Mouse (Mus musculus): ENCODE measurements around the gene Gpank1. TPM values are rescaled to one million over a fixed set of nuclear protein-coding genes. Genes with fewer than 3 reads are reported as not detected.

Gene Gpank1
- 8.6 TPM for polyA plus RNA-seq (2015; fragmentation: Illumina TruSeq; extraction: RNeasy Lipid Tissue Mini Kit (QIAGEN cat#74804); ENCODE audit: insufficient read depth, low read depth, low replicate concordance)

GRCm38 (mm10) chr17:35121143-35121799 lies at the start of gene Gpank1:
TSS of gene Gpank1 (plus strand) at chr17:35121455.

GRCm38 (mm10) chr17:35076507-35077176 lies 44.6 kb upstream of the Gpank1 start, which contains the start of gene Ly6g6e:
TSS of gene Ly6g6e (plus strand) at chr17:35076902.

GRCm38 (mm10) chr17:35077786-35078233 lies 43.4 kb upstream of the Gpank1 start, which contains the start of gene Ly6g6d:
TSS of gene Ly6g6d (minus strand) at chr17:35078065.

GRCm38 (mm10) chr17:35085208-35085865 lies 35.9 kb upstream of the Gpank1 start, which contains the start of gene Ly6g6f:
TSS of gene Ly6g6f (minus strand) at chr17:35085610.

GRCm38 (mm10) chr17:35088825-35089644 lies 32.2 kb upstream of the Gpank1 start, which contains the start of gene Abhd16a:
TSS of gene Abhd16a (plus strand) at chr17:35089263.

GRCm38 (mm10) chr17:35108097-35108496 lies 13.2 kb upstream of the Gpank1 start, which contains the start of gene Ly6g5c:
TSS of gene Ly6g5c (plus strand) at chr17:35108279.

GRCm38 (mm10) chr17:35115046-35116019 lies 5.9 kb upstream of the Gpank1 start, which contains the start of gene Ly6g5b:
TSS of gene Ly6g5b (minus strand) at chr17:35115428.

GRCm38 (mm10) chr17:35121871-35122303 lies 632 bp downstream of the Gpank1 start, which contains the start of gene Csnk2b:
TSS of gene Csnk2b (minus strand) at chr17:35122053.

GRCm38 (mm10) chr17:35126206-35126611 lies 5.0 kb downstream of the Gpank1 start, which contains the start of gene D17H6S53E:
TSS of gene D17H6S53E (plus strand) at chr17:35126373.

GRCm38 (mm10) chr17:35131500-35132173 lies 10.4 kb downstream of the Gpank1 start, which contains the start of gene Apom:
TSS of gene Apom (minus strand) at chr17:35132050.

GRCm38 (mm10) chr17:35134801-35135590 lies 13.7 kb downstream of the Gpank1 start, which contains the start of gene Bag6:
TSS of gene Bag6 (plus strand) at chr17:35135178.

GRCm38 (mm10) chr17:35164568-35165450 lies 43.6 kb downstream of the Gpank1 start, which contains the start of gene Prrc2a:
TSS of gene Prrc2a (minus strand) at chr17:35164897.

Other genes starting within 250 kb of the Gpank1 start
- 1.5 TPM for gene Zbtb12, start 242.0 kb upstream of the Gpank1 start, polyA plus RNA-seq (2015; fragmentation: Illumina TruSeq; extraction: RNeasy Lipid Tissue Mini Kit (QIAGEN cat#74804); ENCODE audit: insufficient read depth, low read depth, low replicate concordance)
- 4.5 TPM for gene Gm20547, start 239.4 kb upstream of the Gpank1 start, polyA plus RNA-seq (2015; fragmentation: Illumina TruSeq; extraction: RNeasy Lipid Tissue Mini Kit (QIAGEN cat#74804); ENCODE audit: insufficient read depth, low read depth, low replicate concordance)
- 22.8 TPM for gene C2, start 223.2 kb upstream of the Gpank1 start, polyA plus RNA-seq (2015; fragmentation: Illumina TruSeq; extraction: RNeasy Lipid Tissue Mini Kit (QIAGEN cat#74804); ENCODE audit: insufficient read depth, low read depth, low replicate concordance)
- gene Ehmt2, start 223.0 kb upstream of the Gpank1 start, polyA plus RNA-seq (2015; fragmentation: Illumina TruSeq; extraction: RNeasy Lipid Tissue Mini Kit (QIAGEN cat#74804); ENCODE audit: insufficient read depth, low read depth, low replicate concordance), result 43.2 TPM
- 1.4 TPM for gene Slc44a4, start 207.0 kb upstream of the Gpank1 start, polyA plus RNA-seq (2015; fragmentation: Illumina TruSeq; extraction: RNeasy Lipid Tissue Mini Kit (QIAGEN cat#74804); ENCODE audit: insufficient read depth, low read depth, low replicate concordance)
- gene Neu1, start 190.2 kb upstream of the Gpank1 start, polyA plus RNA-seq (2015; fragmentation: Illumina TruSeq; extraction: RNeasy Lipid Tissue Mini Kit (QIAGEN cat#74804); ENCODE audit: insufficient read depth, low read depth, low replicate concordance), result 10.7 TPM
- 8.4 TPM for gene Hspa1b, start 162.2 kb upstream of the Gpank1 start, polyA plus RNA-seq (2015; fragmentation: Illumina TruSeq; extraction: RNeasy Lipid Tissue Mini Kit (QIAGEN cat#74804); ENCODE audit: insufficient read depth, low read depth, low replicate concordance)
- not detected for gene Gm20481, start 151.5 kb upstream of the Gpank1 start, polyA plus RNA-seq (2015; fragmentation: Illumina TruSeq; extraction: RNeasy Lipid Tissue Mini Kit (QIAGEN cat#74804); ENCODE audit: insufficient read depth, low read depth, low replicate concordance)
- 4.7 TPM for gene Hspa1a, start 149.3 kb upstream of the Gpank1 start, polyA plus RNA-seq (2015; fragmentation: Illumina TruSeq; extraction: RNeasy Lipid Tissue Mini Kit (QIAGEN cat#74804); ENCODE audit: insufficient read depth, low read depth, low replicate concordance)
- not detected for gene Hspa1l, start 148.8 kb upstream of the Gpank1 start, polyA plus RNA-seq (2015; fragmentation: Illumina TruSeq; extraction: RNeasy Lipid Tissue Mini Kit (QIAGEN cat#74804); ENCODE audit: insufficient read depth, low read depth, low replicate concordance)
- gene Lsm2, start 139.6 kb upstream of the Gpank1 start, polyA plus RNA-seq (2015; fragmentation: Illumina TruSeq; extraction: RNeasy Lipid Tissue Mini Kit (QIAGEN cat#74804); ENCODE audit: insufficient read depth, low read depth, low replicate concordance), result 7.8 TPM
- gene Vars, start 120.5 kb upstream of the Gpank1 start, polyA plus RNA-seq (2015; fragmentation: Illumina TruSeq; extraction: RNeasy Lipid Tissue Mini Kit (QIAGEN cat#74804); ENCODE audit: insufficient read depth, low read depth, low replicate concordance), result 23.4 TPM
- 0.42 TPM for gene Vwa7, start 104.9 kb upstream of the Gpank1 start, polyA plus RNA-seq (2015; fragmentation: Illumina TruSeq; extraction: RNeasy Lipid Tissue Mini Kit (QIAGEN cat#74804); ENCODE audit: insufficient read depth, low read depth, low replicate concordance)
- 1.5 TPM for gene Sapcd1, start 93.4 kb upstream of the Gpank1 start, polyA plus RNA-seq (2015; fragmentation: Illumina TruSeq; extraction: RNeasy Lipid Tissue Mini Kit (QIAGEN cat#74804); ENCODE audit: insufficient read depth, low read depth, low replicate concordance)
- gene Msh5, start 74.7 kb upstream of the Gpank1 start, polyA plus RNA-seq (2015; fragmentation: Illumina TruSeq; extraction: RNeasy Lipid Tissue Mini Kit (QIAGEN cat#74804); ENCODE audit: insufficient read depth, low read depth, low replicate concordance), result 1.8 TPM
- 36.2 TPM for gene Clic1, start 71.5 kb upstream of the Gpank1 start, polyA plus RNA-seq (2015; fragmentation: Illumina TruSeq; extraction: RNeasy Lipid Tissue Mini Kit (QIAGEN cat#74804); ENCODE audit: insufficient read depth, low read depth, low replicate concordance)
- 19.5 TPM for gene Ddah2, start 62.4 kb upstream of the Gpank1 start, polyA plus RNA-seq (2015; fragmentation: Illumina TruSeq; extraction: RNeasy Lipid Tissue Mini Kit (QIAGEN cat#74804); ENCODE audit: insufficient read depth, low read depth, low replicate concordance)
- not detected for gene Ly6g6c, start 56.1 kb upstream of the Gpank1 start, polyA plus RNA-seq (2015; fragmentation: Illumina TruSeq; extraction: RNeasy Lipid Tissue Mini Kit (QIAGEN cat#74804); ENCODE audit: insufficient read depth, low read depth, low replicate concordance)
- gene Mpig6b, start 55.3 kb upstream of the Gpank1 start, polyA plus RNA-seq (2015; fragmentation: Illumina TruSeq; extraction: RNeasy Lipid Tissue Mini Kit (QIAGEN cat#74804); ENCODE audit: insufficient read depth, low read depth, low replicate concordance), result not detected
- not detected for gene Ly6g6e, start 44.6 kb upstream of the Gpank1 start, polyA plus RNA-seq (2015; fragmentation: Illumina TruSeq; extraction: RNeasy Lipid Tissue Mini Kit (QIAGEN cat#74804); ENCODE audit: insufficient read depth, low read depth, low replicate concordance)
- not detected for gene Ly6g6d, start 43.4 kb upstream of the Gpank1 start, polyA plus RNA-seq (2015; fragmentation: Illumina TruSeq; extraction: RNeasy Lipid Tissue Mini Kit (QIAGEN cat#74804); ENCODE audit: insufficient read depth, low read depth, low replicate concordance)
- not detected for gene Ly6g6f, start 35.8 kb upstream of the Gpank1 start, polyA plus RNA-seq (2015; fragmentation: Illumina TruSeq; extraction: RNeasy Lipid Tissue Mini Kit (QIAGEN cat#74804); ENCODE audit: insufficient read depth, low read depth, low replicate concordance)
- gene Abhd16a, start 32.2 kb upstream of the Gpank1 start, polyA plus RNA-seq (2015; fragmentation: Illumina TruSeq; extraction: RNeasy Lipid Tissue Mini Kit (QIAGEN cat#74804); ENCODE audit: insufficient read depth, low read depth, low replicate concordance), result 25.5 TPM
- not detected for gene Ly6g5c, start 13.2 kb upstream of the Gpank1 start, polyA plus RNA-seq (2015; fragmentation: Illumina TruSeq; extraction: RNeasy Lipid Tissue Mini Kit (QIAGEN cat#74804); ENCODE audit: insufficient read depth, low read depth, low replicate concordance)
- not detected for gene Ly6g5b, start 6.0 kb upstream of the Gpank1 start, polyA plus RNA-seq (2015; fragmentation: Illumina TruSeq; extraction: RNeasy Lipid Tissue Mini Kit (QIAGEN cat#74804); ENCODE audit: insufficient read depth, low read depth, low replicate concordance)
- gene Csnk2b, start 598 bp downstream of the Gpank1 start, polyA plus RNA-seq (2015; fragmentation: Illumina TruSeq; extraction: RNeasy Lipid Tissue Mini Kit (QIAGEN cat#74804); ENCODE audit: insufficient read depth, low read depth, low replicate concordance), result 52.8 TPM
- gene D17H6S53E, start 4.9 kb downstream of the Gpank1 start, polyA plus RNA-seq (2015; fragmentation: Illumina TruSeq; extraction: RNeasy Lipid Tissue Mini Kit (QIAGEN cat#74804); ENCODE audit: insufficient read depth, low read depth, low replicate concordance), result 6.8 TPM
- not detected for gene Apom, start 10.6 kb downstream of the Gpank1 start, polyA plus RNA-seq (2015; fragmentation: Illumina TruSeq; extraction: RNeasy Lipid Tissue Mini Kit (QIAGEN cat#74804); ENCODE audit: insufficient read depth, low read depth, low replicate concordance)
- gene Bag6, start 13.7 kb downstream of the Gpank1 start, polyA plus RNA-seq (2015; fragmentation: Illumina TruSeq; extraction: RNeasy Lipid Tissue Mini Kit (QIAGEN cat#74804); ENCODE audit: insufficient read depth, low read depth, low replicate concordance), result 43.1 TPM
- 89.4 TPM for gene Prrc2a, start 43.4 kb downstream of the Gpank1 start, polyA plus RNA-seq (2015; fragmentation: Illumina TruSeq; extraction: RNeasy Lipid Tissue Mini Kit (QIAGEN cat#74804); ENCODE audit: insufficient read depth, low read depth, low replicate concordance)
- 2.3 TPM for gene Aif1, start 54.6 kb downstream of the Gpank1 start, polyA plus RNA-seq (2015; fragmentation: Illumina TruSeq; extraction: RNeasy Lipid Tissue Mini Kit (QIAGEN cat#74804); ENCODE audit: insufficient read depth, low read depth, low replicate concordance)
- gene Lst1, start 67.0 kb downstream of the Gpank1 start, polyA plus RNA-seq (2015; fragmentation: Illumina TruSeq; extraction: RNeasy Lipid Tissue Mini Kit (QIAGEN cat#74804); ENCODE audit: insufficient read depth, low read depth, low replicate concordance), result 5.7 TPM
- gene Ltb, start 73.0 kb downstream of the Gpank1 start, polyA plus RNA-seq (2015; fragmentation: Illumina TruSeq; extraction: RNeasy Lipid Tissue Mini Kit (QIAGEN cat#74804); ENCODE audit: insufficient read depth, low read depth, low replicate concordance), result 1.00 TPM
- 0.50 TPM for gene Tnf, start 80.6 kb downstream of the Gpank1 start, polyA plus RNA-seq (2015; fragmentation: Illumina TruSeq; extraction: RNeasy Lipid Tissue Mini Kit (QIAGEN cat#74804); ENCODE audit: insufficient read depth, low read depth, low replicate concordance)
- gene Lta, start 83.9 kb downstream of the Gpank1 start, polyA plus RNA-seq (2015; fragmentation: Illumina TruSeq; extraction: RNeasy Lipid Tissue Mini Kit (QIAGEN cat#74804); ENCODE audit: insufficient read depth, low read depth, low replicate concordance), result not detected
- not detected for gene Gm16181, start 99.4 kb downstream of the Gpank1 start, polyA plus RNA-seq (2015; fragmentation: Illumina TruSeq; extraction: RNeasy Lipid Tissue Mini Kit (QIAGEN cat#74804); ENCODE audit: insufficient read depth, low read depth, low replicate concordance)
- gene Atp6v1g2, start 112.2 kb downstream of the Gpank1 start, polyA plus RNA-seq (2015; fragmentation: Illumina TruSeq; extraction: RNeasy Lipid Tissue Mini Kit (QIAGEN cat#74804); ENCODE audit: insufficient read depth, low read depth, low replicate concordance), result 2.8 TPM
- 4.1 TPM for gene Nfkbil1, start 114.3 kb downstream of the Gpank1 start, polyA plus RNA-seq (2015; fragmentation: Illumina TruSeq; extraction: RNeasy Lipid Tissue Mini Kit (QIAGEN cat#74804); ENCODE audit: insufficient read depth, low read depth, low replicate concordance)
- gene Ddx39b, start 120.3 kb downstream of the Gpank1 start, polyA plus RNA-seq (2015; fragmentation: Illumina TruSeq; extraction: RNeasy Lipid Tissue Mini Kit (QIAGEN cat#74804); ENCODE audit: insufficient read depth, low read depth, low replicate concordance), result 92.0 TPM
- gene H2-D1, start 141.3 kb downstream of the Gpank1 start, polyA plus RNA-seq (2015; fragmentation: Illumina TruSeq; extraction: RNeasy Lipid Tissue Mini Kit (QIAGEN cat#74804); ENCODE audit: insufficient read depth, low read depth, low replicate concordance), result 153 TPM
- not detected for gene H2-Q1, start 198.9 kb downstream of the Gpank1 start, polyA plus RNA-seq (2015; fragmentation: Illumina TruSeq; extraction: RNeasy Lipid Tissue Mini Kit (QIAGEN cat#74804); ENCODE audit: insufficient read depth, low read depth, low replicate concordance)
- 8.9 TPM for gene H2-Q2, start 220.8 kb downstream of the Gpank1 start, polyA plus RNA-seq (2015; fragmentation: Illumina TruSeq; extraction: RNeasy Lipid Tissue Mini Kit (QIAGEN cat#74804); ENCODE audit: insufficient read depth, low read depth, low replicate concordance)

Data from pancreas, adult 10 weeks (tissue).